Comparison of ENCODE assay signal across 8 mouse cellular contexts in genomic region chr17:34234926-34235325, GRCm38 (mm10). TPM values are rescaled to one million over a fixed set of nuclear protein-coding genes. Genes with fewer than 3 reads are reported as not detected.
DNase-seq lines count a peak whose midpoint lies in the region; ATAC-seq lines count a peak whose summit lies in the region.

No protein-coding gene starts in this region.

- H3K4me1 ChIP-seq in kidney, embryonic 16.5 days (ENCODE audit: insufficient read depth, low read length), result no peaks in the 10 kb centered on the region
- H3K4me1 ChIP-seq in liver, embryonic 11.5 days (replicated peaks; ENCODE audit: control insufficient read depth, insufficient read depth, low read length), result no peaks in the 10 kb centered on the region
- H3K4me1 ChIP-seq in neural tube, embryonic 14.5 days (ENCODE audit: control insufficient read depth, insufficient read depth, low read length), result no peaks in the 10 kb centered on the region

- WGBS in kidney, embryonic 16.5 days, result 29% methylated on average over 9 of the region's 9 CpGs
- WGBS in liver, embryonic 11.5 days, result 44% methylated on average over 9 of the region's 9 CpGs
- WGBS in neural tube, embryonic 14.5 days, result 46% methylated on average over 9 of the region's 9 CpGs

- H3K27me3 ChIP-seq in kidney, embryonic 16.5 days (ENCODE audit: insufficient read depth, low read length), result no peaks in the 10 kb centered on the region
- H3K27me3 ChIP-seq in liver, embryonic 11.5 days (replicated peaks; ENCODE audit: control insufficient read depth, insufficient read depth, low read length), result no peaks in the 10 kb centered on the region
- H3K27me3 ChIP-seq in neural tube, embryonic 14.5 days (ENCODE audit: control insufficient read depth, insufficient read depth, low read length), result no peaks in the 10 kb centered on the region

- ATAC-seq in kidney, embryonic 16.5 days (ENCODE audit: low FRiP score, low TSS enrichment), result 0 out of 2 replicates have a peak, but pooled peaks have one; percentile 42
- ATAC-seq in liver, embryonic 11.5 days (replicated peaks; ENCODE audit: low FRiP score), result no peak
- ATAC-seq in neural tube, embryonic 14.5 days (ENCODE audit: low read depth), result peak; percentile 49; the same call in 1 of the 2 replicates

- H3K27ac ChIP-seq in kidney, embryonic 16.5 days (ENCODE audit: low read length), result no peak overlapping the region
- no peak overlapping the region for H3K27ac ChIP-seq in liver, embryonic 11.5 days (ENCODE audit: low read depth, low read length)
- H3K27ac ChIP-seq in neural tube, embryonic 14.5 days (ENCODE audit: low read depth, low read length), result no peak overlapping the region

- H3K9me3 ChIP-seq in kidney, embryonic 16.5 days (ENCODE audit: low read length), result no peaks in the 10 kb centered on the region
- no peaks in the 10 kb centered on the region for H3K9me3 ChIP-seq in liver, embryonic 11.5 days (ENCODE audit: control insufficient read depth, low read length)
- no peaks in the 10 kb centered on the region for H3K9me3 ChIP-seq in neural tube, embryonic 14.5 days (ENCODE audit: control insufficient read depth, low read length)

- peak; percentile 50 to 65 for DNase-seq in urinary bladder, adult 18-20 months (ENCODE audit: low spot score in 2 of 2)
- no peak for DNase-seq in urinary bladder, postnatal 10 days (ENCODE audit: low spot score)
- DNase-seq in cerebellum, postnatal 36 days, result peak; percentile 58 to 59
- DNase-seq in gastrocnemius, postnatal 36 days, result peak; percentile 72
- peak; percentile 48 for DNase-seq in liver, embryonic 11.5 days (ENCODE audit: low spot score)
- peak; percentile 80 for DNase-seq in testis, postnatal 10 days (ENCODE audit: low spot score)

- intact Hi-C loops in gastrocnemius, postnatal 36 days (cut with DNase I), result loop anchor here (1.0 to 10.0 kb wide), 2 partner anchors 65 to 160 kb away; no protein-coding TSS in a partner anchor

- no peak overlapping the region for H3K9ac ChIP-seq in kidney, embryonic 16.5 days (replicated peaks; ENCODE audit: low read length)
- H3K9ac ChIP-seq in liver, embryonic 11.5 days (ENCODE audit: low read depth, low read length), result no peak overlapping the region
- H3K9ac ChIP-seq in neural tube, embryonic 14.5 days (replicated peaks; ENCODE audit: low read depth, low read length), result no peak overlapping the region

- H3K4me3 ChIP-seq in kidney, embryonic 16.5 days (ENCODE audit: low read length), result no peak overlapping the region
- H3K4me3 ChIP-seq in liver, embryonic 11.5 days (ENCODE audit: low read depth, low read length), result no peak overlapping the region
- no peak overlapping the region for H3K4me3 ChIP-seq in neural tube, embryonic 14.5 days (ENCODE audit: low read depth, low read length)

- no peak overlapping the region for H3K4me2 ChIP-seq in kidney, embryonic 16.5 days (replicated peaks; ENCODE audit: low read depth, low read length)
- H3K4me2 ChIP-seq in liver, embryonic 11.5 days, result no peak overlapping the region
- no peak overlapping the region for H3K4me2 ChIP-seq in neural tube, embryonic 14.5 days (ENCODE audit: low read depth, low read length)

- no peaks in the 10 kb centered on the region for H3K36me3 ChIP-seq in kidney, embryonic 16.5 days (ENCODE audit: insufficient read depth, low read length)
- no peaks in the 10 kb centered on the region for H3K36me3 ChIP-seq in liver, embryonic 11.5 days (ENCODE audit: control insufficient read depth, insufficient read depth, low read length)
- H3K36me3 ChIP-seq in neural tube, embryonic 14.5 days (ENCODE audit: control insufficient read depth, insufficient read depth, low read length), result no peaks in the 10 kb centered on the region

RNA-seq across cellular contexts. Expression of gene H2-Ob, which starts 3.8 kb away (rescaled TPM):
- under 1 TPM in 1 of 2 experiments, not detected in 1; 0.27 TPM for total RNA-seq in gastrocnemius, postnatal 36 days (2021)
- polyA plus RNA-seq in kidney, embryonic 16.5 days (2015; fragmentation: Nextera tagmentation; extraction: Ambion mirVana), result 0.14 and 0.27 TPM in 2 replicates
- polyA plus RNA-seq in liver, embryonic 11.5 days (2014; fragmentation: Nextera tagmentation; extraction: Ambion mirVana), result not detected in 2 replicates
- not detected in 2 replicates for polyA plus RNA-seq in neural tube, embryonic 14.5 days (2014; fragmentation: Nextera tagmentation; extraction: Ambion mirVana)

RNA-seq across cellular contexts. Expression of gene H2-Ab1, which starts 22.6 kb away (rescaled TPM):
- total RNA-seq in gastrocnemius, postnatal 36 days (2021), result 1 to 10 TPM; 5.7 to 6.6 TPM
- 31.6 and 37.9 TPM in 2 replicates for polyA plus RNA-seq in kidney, embryonic 16.5 days (2015; fragmentation: Nextera tagmentation; extraction: Ambion mirVana)
- 3.9 and 4.1 TPM in 2 replicates for polyA plus RNA-seq in liver, embryonic 11.5 days (2014; fragmentation: Nextera tagmentation; extraction: Ambion mirVana)
- polyA plus RNA-seq in neural tube, embryonic 14.5 days (2014; fragmentation: Nextera tagmentation; extraction: Ambion mirVana), result 1.1 and 1.7 TPM in 2 replicates

RNA-seq across cellular contexts. Expression of gene Tap2, which starts 31.6 kb away (rescaled TPM):
- total RNA-seq in gastrocnemius, postnatal 36 days (2021), result 1 to 10 TPM; 4.9 to 6.1 TPM
- 5.2 and 5.8 TPM in 2 replicates for polyA plus RNA-seq in kidney, embryonic 16.5 days (2015; fragmentation: Nextera tagmentation; extraction: Ambion mirVana)
- polyA plus RNA-seq in liver, embryonic 11.5 days (2014; fragmentation: Nextera tagmentation; extraction: Ambion mirVana), result 6.6 and 7.4 TPM in 2 replicates
- 0.70 and 0.90 TPM in 2 replicates for polyA plus RNA-seq in neural tube, embryonic 14.5 days (2014; fragmentation: Nextera tagmentation; extraction: Ambion mirVana)

RNA-seq across cellular contexts. Expression of gene Psmb8, which starts 37.4 kb away (rescaled TPM):
- 1 to 10 TPM; 3.1 to 3.5 TPM for total RNA-seq in gastrocnemius, postnatal 36 days (2021)
- 6.4 and 7.2 TPM in 2 replicates for polyA plus RNA-seq in kidney, embryonic 16.5 days (2015; fragmentation: Nextera tagmentation; extraction: Ambion mirVana)
- 8.4 and 10.3 TPM in 2 replicates for polyA plus RNA-seq in liver, embryonic 11.5 days (2014; fragmentation: Nextera tagmentation; extraction: Ambion mirVana)
- 0.76 and 3.5 TPM in 2 replicates for polyA plus RNA-seq in neural tube, embryonic 14.5 days (2014; fragmentation: Nextera tagmentation; extraction: Ambion mirVana)

RNA-seq across cellular contexts. Expression of gene Psmb9, which starts 47.4 kb away (rescaled TPM):
- total RNA-seq in gastrocnemius, postnatal 36 days (2021), result 1 to 10 TPM; 1.0 to 1.9 TPM
- polyA plus RNA-seq in kidney, embryonic 16.5 days (2015; fragmentation: Nextera tagmentation; extraction: Ambion mirVana), result 2.0 and 2.4 TPM in 2 replicates
- 2.3 and 4.0 TPM in 2 replicates for polyA plus RNA-seq in liver, embryonic 11.5 days (2014; fragmentation: Nextera tagmentation; extraction: Ambion mirVana)
- polyA plus RNA-seq in neural tube, embryonic 14.5 days (2014; fragmentation: Nextera tagmentation; extraction: Ambion mirVana), result 0.63 and 1.3 TPM in 2 replicates
